ENCODE assay signal across 8 mouse cellular contexts in the genomic region with DNA sequence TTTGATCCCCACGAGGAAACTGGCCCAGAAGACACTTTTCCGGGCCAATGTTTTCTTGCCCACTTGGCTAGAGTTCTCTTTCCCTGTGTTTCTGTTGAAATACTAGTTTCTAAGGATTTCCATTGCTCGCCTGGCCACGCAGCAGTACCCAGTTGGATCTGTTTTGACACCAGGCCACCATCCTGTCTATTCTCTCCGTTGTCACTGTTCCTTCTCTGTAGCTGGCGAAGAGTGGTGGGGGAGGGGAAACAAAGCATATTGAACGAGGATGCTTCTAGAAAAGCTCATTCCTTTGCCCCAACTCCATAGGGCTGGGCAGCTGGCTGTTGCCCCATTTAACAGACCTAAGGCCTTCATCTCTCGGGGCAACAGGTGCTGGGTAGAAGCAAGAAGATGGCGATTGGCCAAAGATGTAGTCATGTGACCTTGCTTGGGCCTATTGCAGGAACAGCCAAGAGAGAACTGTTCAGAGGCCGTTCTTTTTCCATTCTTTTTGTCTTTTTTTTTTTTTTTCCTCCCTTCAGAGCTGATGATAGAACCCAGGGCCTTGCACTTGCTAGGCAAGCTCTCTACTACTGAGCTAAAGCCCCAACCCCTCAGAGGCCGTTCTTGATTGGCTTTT.
DNase-seq lines count a peak whose midpoint lies in the region; ATAC-seq lines count a peak whose summit lies in the region.

No protein-coding gene starts in this region.

- H3K4me2 ChIP-seq in forebrain, embryonic 14.5 days (ENCODE audit: low read length) = no peak overlapping the region
- H3K4me2 ChIP-seq in forebrain, embryonic 12.5 days = no peak overlapping the region
- no peak overlapping the region for H3K4me2 ChIP-seq in midbrain, embryonic 11.5 days
- H3K4me2 ChIP-seq in midbrain, embryonic 15.5 days = no peak overlapping the region
- no peak overlapping the region for H3K4me2 ChIP-seq in intestine, embryonic 15.5 days (replicated peaks)

- H3K36me3 ChIP-seq in forebrain, embryonic 14.5 days (ENCODE audit: control insufficient read depth, insufficient read depth, low read length) = no peaks in the 10 kb centered on the region
- no peaks in the 10 kb centered on the region for H3K36me3 ChIP-seq in forebrain, embryonic 12.5 days (replicated peaks)
- H3K36me3 ChIP-seq in midbrain, embryonic 11.5 days (ENCODE audit: control insufficient read depth, insufficient read depth, low read length) = no peaks in the 10 kb centered on the region
- H3K36me3 ChIP-seq in midbrain, embryonic 15.5 days (replicated peaks) = no peaks in the 10 kb centered on the region
- H3K36me3 ChIP-seq in intestine, embryonic 15.5 days = no peaks in the 10 kb centered on the region

- no peaks in the 10 kb centered on the region for H3K9me3 ChIP-seq in forebrain, embryonic 14.5 days (replicated peaks; ENCODE audit: control insufficient read depth, low read length)
- no peaks in the 10 kb centered on the region for H3K9me3 ChIP-seq in forebrain, embryonic 12.5 days
- H3K9me3 ChIP-seq in midbrain, embryonic 11.5 days (ENCODE audit: control insufficient read depth, low read length) = no peaks in the 10 kb centered on the region
- H3K9me3 ChIP-seq in midbrain, embryonic 15.5 days = no peaks in the 10 kb centered on the region
- no peaks in the 10 kb centered on the region for H3K9me3 ChIP-seq in intestine, embryonic 15.5 days

- 0 out of 2 replicates have a peak, but pooled peaks cover 1% of the 10 kb centered on the region for H3K27me3 ChIP-seq in forebrain, embryonic 14.5 days (replicated peaks; ENCODE audit: control insufficient read depth, insufficient read depth, low read length)
- H3K27me3 ChIP-seq in forebrain, embryonic 12.5 days = peaks cover 18% of the 10 kb centered on the region
- H3K27me3 ChIP-seq in midbrain, embryonic 11.5 days (ENCODE audit: control insufficient read depth, insufficient read depth, low read length) = no peaks in the 10 kb centered on the region; the same call in 1 of the 2 replicates
- H3K27me3 ChIP-seq in midbrain, embryonic 15.5 days (replicated peaks) = peaks cover 10% of the 10 kb centered on the region
- H3K27me3 ChIP-seq in intestine, embryonic 15.5 days (replicated peaks) = no peaks in the 10 kb centered on the region

- 69% methylated on average over 11 of the region's 11 CpGs for WGBS in forebrain, embryonic 14.5 days
- WGBS in forebrain, embryonic 12.5 days = 78% methylated on average over 11 of the region's 11 CpGs
- WGBS in midbrain, embryonic 11.5 days = 78% methylated on average over 11 of the region's 11 CpGs
- WGBS in midbrain, embryonic 15.5 days = 74% methylated on average over 11 of the region's 11 CpGs
- WGBS in intestine, embryonic 15.5 days = 77% methylated on average over 11 of the region's 11 CpGs

- H3K4me1 ChIP-seq in forebrain, embryonic 14.5 days (ENCODE audit: control insufficient read depth, insufficient read depth, low read length) = peaks cover 2% of the 10 kb centered on the region; the same call in 1 of the 2 replicates
- H3K4me1 ChIP-seq in forebrain, embryonic 12.5 days = peaks cover 2% of the 10 kb centered on the region
- no peaks in the 10 kb centered on the region for H3K4me1 ChIP-seq in midbrain, embryonic 11.5 days (ENCODE audit: control insufficient read depth, insufficient read depth, low read length)
- peaks cover 7% of the 10 kb centered on the region for H3K4me1 ChIP-seq in midbrain, embryonic 15.5 days
- peaks cover 1% of the 10 kb centered on the region for H3K4me1 ChIP-seq in intestine, embryonic 15.5 days (replicated peaks)

- H3K4me3 ChIP-seq in forebrain, embryonic 14.5 days (ENCODE audit: low read depth, low read length) = no peak overlapping the region
- H3K4me3 ChIP-seq in forebrain, embryonic 12.5 days (replicated peaks) = no peak overlapping the region
- no peak overlapping the region for H3K4me3 ChIP-seq in midbrain, embryonic 11.5 days (ENCODE audit: low read depth, low read length)
- H3K4me3 ChIP-seq in midbrain, embryonic 15.5 days = no peak overlapping the region
- H3K4me3 ChIP-seq in intestine, embryonic 15.5 days (replicated peaks) = no peak overlapping the region

- ATAC-seq in forebrain, embryonic 14.5 days = no peak
- no peak for ATAC-seq in forebrain, embryonic 12.5 days (ENCODE audit: low FRiP score)
- no peak for ATAC-seq in midbrain, embryonic 11.5 days (ENCODE audit: low FRiP score)
- no peak for ATAC-seq in midbrain, embryonic 15.5 days (replicated peaks)
- no peak for ATAC-seq in intestine, embryonic 15.5 days

- no peak overlapping the region for H3K27ac ChIP-seq in forebrain, embryonic 14.5 days (ENCODE audit: low read depth, low read length)
- no peak overlapping the region for H3K27ac ChIP-seq in forebrain, embryonic 12.5 days
- no peak overlapping the region for H3K27ac ChIP-seq in midbrain, embryonic 11.5 days (ENCODE audit: low read depth, low read length)
- no peak overlapping the region for H3K27ac ChIP-seq in midbrain, embryonic 15.5 days
- H3K27ac ChIP-seq in intestine, embryonic 15.5 days = no peak overlapping the region

- no peak overlapping the region for H3K9ac ChIP-seq in forebrain, embryonic 14.5 days (ENCODE audit: low read length)
- H3K9ac ChIP-seq in forebrain, embryonic 12.5 days = no peak overlapping the region
- no peak overlapping the region for H3K9ac ChIP-seq in midbrain, embryonic 11.5 days (ENCODE audit: low read length)
- no peak overlapping the region for H3K9ac ChIP-seq in midbrain, embryonic 15.5 days
- H3K9ac ChIP-seq in intestine, embryonic 15.5 days = no peak overlapping the region

- peak; percentile 30 for DNase-seq in forebrain, embryonic 14.5 days (ENCODE audit: low spot score)
- peak; percentile 72 for DNase-seq in midbrain, embryonic 11.5 days (ENCODE audit: low spot score, missing footprints)
- peak; percentile 8 to 43 for DNase-seq in frontal cortex, postnatal 36 days (ENCODE audit: low spot score in 2 of 2)
- DNase-seq in thymus, postnatal 14 days = peak; percentile 61
- DNase-seq in spleen, postnatal 4 days (ENCODE audit: low spot score in 2 of 2) = no peak

Comparison
In these comparisons a context has a peak if more than half of its experiments do, and no peak if none do; other contexts are left out.
1. DNase-seq: peak in forebrain, embryonic 14.5 days (single experiment), midbrain, embryonic 11.5 days (single experiment), frontal cortex, postnatal 36 days (2 of 2) and thymus, postnatal 14 days (single experiment); none in spleen, postnatal 4 days (0 of 2).